ENCODE assay signal across 23 mouse cellular contexts in the genomic region with DNA sequence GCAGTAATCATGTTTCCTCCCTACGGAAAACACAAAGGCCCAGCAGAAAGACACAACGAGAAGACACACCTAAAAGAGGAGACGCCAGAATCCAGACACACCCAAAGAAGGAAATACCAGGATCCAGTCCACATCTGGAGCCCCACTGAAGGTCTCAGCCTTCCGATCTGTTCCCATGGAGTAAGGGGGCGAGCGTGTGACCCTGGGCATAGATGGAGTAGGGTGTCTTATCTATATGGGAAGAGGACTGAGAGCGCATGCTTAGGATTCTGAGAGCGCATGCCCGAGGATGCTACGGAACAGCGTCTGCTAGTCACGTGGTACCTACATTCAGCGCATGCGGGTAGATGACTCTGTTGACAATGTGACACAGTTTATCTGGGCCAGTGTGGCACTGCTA.
"Had no signal": no experiment of that assay in that cellular context is flagged by ENCODE, and none has a peak within 500 bp of the region (broad histone marks: within the 10 kb centered on the region; RNA-seq: fewer than 3 reads in every experiment).

No protein-coding gene starts in this region.

- H3K4me3 ChIP-seq: kidney, embryonic 15.5 days; limb, embryonic 10.5 days; limb, embryonic 13.5 days; liver, embryonic 12.5 days; liver, embryonic 15.5 days; lung, embryonic 15.5 days; midbrain, embryonic 12.5 days; myocyte; neural tube, embryonic 13.5 days; stomach, embryonic 15.5 days had no signal

- ATAC-seq: liver, embryonic 12.5 days; midbrain, embryonic 16.5 days had no signal

- H3K27me3 ChIP-seq: limb, embryonic 13.5 days; liver, embryonic 12.5 days; liver, embryonic 15.5 days; lung, embryonic 15.5 days; neural tube, embryonic 13.5 days; stomach, embryonic 15.5 days had no signal

- H3K36me3 ChIP-seq: kidney, embryonic 15.5 days; limb, embryonic 10.5 days; limb, embryonic 13.5 days; liver, embryonic 12.5 days; liver, embryonic 15.5 days; lung, embryonic 15.5 days; midbrain, embryonic 12.5 days; neural tube, embryonic 13.5 days; stomach, embryonic 15.5 days had no signal

- H3K27ac ChIP-seq: kidney, embryonic 15.5 days; limb, embryonic 10.5 days; limb, embryonic 13.5 days; liver, embryonic 12.5 days; liver, embryonic 15.5 days; lung, embryonic 15.5 days; midbrain, embryonic 12.5 days; neural tube, embryonic 13.5 days; stomach, embryonic 15.5 days had no signal

- DNase-seq: kidney, postnatal 10 days; kidney, postnatal 36 days; liver; lung, adult 18-20 months; lung, postnatal 10 days; lung, postnatal 4 days; retina, postnatal 1 day; right cerebral cortex, postnatal 25 days; spleen, adult 18-20 months; thymus, adult 2 months; thymus, postnatal 14 days; thymus, postnatal 4 days had no signal

- H3K9ac ChIP-seq: kidney, embryonic 15.5 days; limb, embryonic 13.5 days; liver, embryonic 12.5 days; liver, embryonic 15.5 days; lung, embryonic 15.5 days; midbrain, embryonic 12.5 days; neural tube, embryonic 13.5 days; stomach, embryonic 15.5 days had no signal

- H3K4me2 ChIP-seq: kidney, embryonic 15.5 days; limb, embryonic 13.5 days; liver, embryonic 12.5 days; liver, embryonic 15.5 days; lung, embryonic 15.5 days; midbrain, embryonic 12.5 days; neural tube, embryonic 13.5 days; stomach, embryonic 15.5 days had no signal

- H3K4me1 ChIP-seq: liver, embryonic 15.5 days; lung, embryonic 15.5 days; stomach, embryonic 15.5 days had no signal

- H3K9me3 ChIP-seq: kidney, embryonic 15.5 days; limb, embryonic 10.5 days; limb, embryonic 13.5 days; liver, embryonic 12.5 days; liver, embryonic 15.5 days; lung, embryonic 15.5 days; midbrain, embryonic 12.5 days; neural tube, embryonic 13.5 days; stomach, embryonic 15.5 days had no signal
